Mouse (Mus musculus): ENCODE data around the gene Tpp1. TPM values are rescaled to one million over a fixed set of nuclear protein-coding genes. Genes with fewer than 3 reads are reported as not detected.
"Not testable (repeated sequence)": the region's sequence is repeated elsewhere in the genome, so short reads cannot be mapped to it uniquely, and the experiment has no call there.

Tpp1 gene
- polyA plus RNA-seq, 1 experiment from 2014 or later, result 30.2 TPM

- not testable (repeated sequence) for H3K9me3 ChIP-seq (ENCODE audit: control insufficient read depth, low read length); H3K27ac ChIP-seq (ENCODE audit: low read length); H3K27me3 ChIP-seq (replicated peaks; ENCODE audit: control insufficient read depth, insufficient read depth, low read length); ATAC-seq; H3K36me3 ChIP-seq (ENCODE audit: control insufficient read depth, insufficient read depth)
- H3K9ac ChIP-seq (replicated peaks; ENCODE audit: low read depth, low read length), result peak overlapping the region; percentile 82
- 33% methylated on average over 20 of the region's 20 CpGs for WGBS
- H3K4me1 ChIP-seq (replicated peaks; ENCODE audit: control insufficient read depth, insufficient read depth, low read length), result peaks cover 14% of the 10 kb centered on the region
- H3K4me2 ChIP-seq (ENCODE audit: low read length), result peak overlapping the region; percentile 82
- H3K4me3 ChIP-seq (replicated peaks; ENCODE audit: low read length), result peak overlapping the region; percentile 84
Observed at GRCm38 (mm10) chr7:105743246-105743925, 8.6 kb downstream of the Tpp1 start.

DNA sequence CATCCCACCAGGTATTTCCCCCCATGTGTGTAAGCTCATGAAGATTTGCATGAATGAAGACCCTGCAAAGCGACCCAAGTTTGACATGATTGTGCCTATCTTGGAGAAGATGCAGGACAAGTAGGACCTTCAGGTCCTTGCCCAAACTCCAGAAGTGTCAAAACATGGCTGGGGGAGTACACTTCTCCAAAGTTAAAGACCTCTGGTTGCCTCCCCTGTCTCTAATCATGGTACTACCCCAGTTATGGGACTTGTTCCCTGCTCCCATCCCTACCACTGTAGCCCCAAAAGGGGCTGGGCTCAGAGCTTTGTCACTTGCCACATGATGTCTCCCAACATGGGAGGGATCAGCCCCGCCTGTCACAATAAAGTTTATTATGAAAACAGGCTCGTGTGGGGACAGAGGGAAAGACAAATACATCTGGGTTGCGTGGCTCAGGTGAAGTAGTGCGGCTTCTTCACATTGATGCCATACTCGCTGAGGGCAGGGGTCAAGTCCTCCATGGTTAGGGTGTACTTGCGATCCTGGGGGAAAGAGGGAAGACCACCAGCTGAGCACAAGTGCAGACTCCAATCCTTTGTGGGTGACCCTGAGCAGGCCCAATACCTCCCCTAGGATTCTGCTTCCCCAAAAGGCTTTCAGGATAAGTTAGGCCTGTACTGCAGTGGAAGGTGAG is 9.4 kb downstream of the Tpp1 start:
- H3K27ac ChIP-seq (ENCODE audit: low read length); H3K4me2 ChIP-seq (ENCODE audit: low read length); H3K4me3 ChIP-seq (replicated peaks; ENCODE audit: low read length); ATAC-seq; H3K9ac ChIP-seq (replicated peaks; ENCODE audit: low read depth, low read length); H3K9me3 ChIP-seq (ENCODE audit: control insufficient read depth, low read length); H3K36me3 ChIP-seq (ENCODE audit: control insufficient read depth, insufficient read depth); H3K27me3 ChIP-seq (replicated peaks; ENCODE audit: control insufficient read depth, insufficient read depth, low read length): not testable (repeated sequence)
- H3K4me1 ChIP-seq (replicated peaks; ENCODE audit: control insufficient read depth, insufficient read depth, low read length), result peaks cover 15% of the 10 kb centered on the region
- 83% methylated on average over 7 of the region's 7 CpGs for WGBS

- no peak overlapping the region for H3K9ac ChIP-seq (replicated peaks; ENCODE audit: low read depth, low read length)
- ATAC-seq, result no peak
- H3K27me3 ChIP-seq (replicated peaks; ENCODE audit: control insufficient read depth, insufficient read depth, low read length), result no peaks in the 10 kb centered on the region
- peaks cover 22% of the 10 kb centered on the region for H3K4me1 ChIP-seq (replicated peaks; ENCODE audit: control insufficient read depth, insufficient read depth, low read length)
- no peaks in the 10 kb centered on the region for H3K9me3 ChIP-seq (ENCODE audit: control insufficient read depth, low read length)
- no peak overlapping the region for H3K27ac ChIP-seq (ENCODE audit: low read length)
- no peak overlapping the region for H3K4me3 ChIP-seq (replicated peaks; ENCODE audit: low read length)
- H3K36me3 ChIP-seq (ENCODE audit: control insufficient read depth, insufficient read depth), result 0 out of 2 replicates have a peak, but pooled peaks cover 4% of the 10 kb centered on the region
- H3K4me2 ChIP-seq (ENCODE audit: low read length), result no peak overlapping the region
- 92% methylated on average over 9 of the region's 9 CpGs for WGBS
Observed at GRCm38 (mm10) chr7:105741978-105742377, 10.1 kb downstream of the Tpp1 start.

GRCm38 (mm10) chr7:105740851-105741250 is 11.2 kb downstream of the Tpp1 start:
- H3K9ac ChIP-seq (replicated peaks; ENCODE audit: low read depth, low read length), result no peak overlapping the region
- 0 out of 2 replicates have a peak, but pooled peaks cover 2% of the 10 kb centered on the region for H3K36me3 ChIP-seq (ENCODE audit: control insufficient read depth, insufficient read depth)
- ATAC-seq, result no peak
- H3K27ac ChIP-seq (ENCODE audit: low read length), result no peak overlapping the region
- H3K4me1 ChIP-seq (replicated peaks; ENCODE audit: control insufficient read depth, insufficient read depth, low read length), result peaks cover 22% of the 10 kb centered on the region
- H3K9me3 ChIP-seq (ENCODE audit: control insufficient read depth, low read length), result no peaks in the 10 kb centered on the region
- 81% methylated on average over 6 of the region's 6 CpGs for WGBS
- H3K4me2 ChIP-seq (ENCODE audit: low read length), result no peak overlapping the region
- H3K4me3 ChIP-seq (replicated peaks; ENCODE audit: low read length), result no peak overlapping the region
- H3K27me3 ChIP-seq (replicated peaks; ENCODE audit: control insufficient read depth, insufficient read depth, low read length), result no peaks in the 10 kb centered on the region

DNA sequence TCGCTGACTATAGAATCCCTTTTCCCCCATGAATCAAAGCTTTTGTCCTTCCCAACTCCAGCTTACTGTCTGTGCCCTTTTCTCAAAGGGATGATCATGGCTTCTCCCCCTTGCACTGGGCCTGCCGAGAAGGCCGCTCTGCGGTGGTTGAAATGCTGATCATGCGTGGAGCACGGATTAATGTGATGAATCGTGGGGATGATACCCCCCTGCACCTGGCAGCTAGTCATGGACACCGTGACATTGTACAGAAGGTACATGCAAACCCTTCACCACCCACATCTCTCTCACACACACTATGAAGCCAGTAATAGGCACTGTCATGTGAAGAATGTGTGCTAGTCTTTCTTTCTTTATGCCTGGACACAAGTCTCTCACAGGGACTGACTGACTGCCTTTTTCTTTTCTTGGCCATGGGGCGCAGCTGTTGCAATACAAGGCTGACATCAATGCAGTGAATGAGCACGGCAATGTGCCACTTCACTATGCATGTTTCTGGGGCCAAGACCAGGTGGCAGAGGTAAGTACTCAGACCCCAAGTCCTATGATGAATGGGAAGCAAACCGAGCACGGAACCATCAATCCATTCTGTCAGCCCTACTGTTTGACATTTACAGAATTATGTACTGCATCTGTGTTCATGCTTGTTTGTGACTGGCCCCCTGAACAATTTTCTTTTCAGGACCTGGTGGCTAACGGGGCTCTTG is 11.8 kb downstream of the Tpp1 start:
- Histone ChIP-seq H3K36me3 (ENCODE audit: control insufficient read depth, insufficient read depth) (0 out of 2 replicates have a peak, but pooled peaks cover 2% of the 10 kb centered on the region), H3K4me3 (replicated peaks; ENCODE audit: low read length) (no peak overlapping the region), H3K27ac (ENCODE audit: low read length) (no peak overlapping the region), H3K4me2 (ENCODE audit: low read length) (no peak overlapping the region), H3K9me3 (ENCODE audit: control insufficient read depth, low read length) (no peaks in the 10 kb centered on the region), H3K27me3 (replicated peaks; ENCODE audit: control insufficient read depth, insufficient read depth, low read length) (no peaks in the 10 kb centered on the region), H3K9ac (replicated peaks; ENCODE audit: low read depth, low read length) (no peak overlapping the region), H3K4me1 (replicated peaks; ENCODE audit: control insufficient read depth, insufficient read depth, low read length) (peaks cover 28% of the 10 kb centered on the region)
- ATAC-seq, result no peak
- WGBS, result 88% methylated on average over 13 of the region's 13 CpGs

GRCm38 (mm10) chr7:105738948-105739347 is 13.1 kb downstream of the Tpp1 start:
- Histone ChIP-seq H3K36me3 (ENCODE audit: control insufficient read depth, insufficient read depth) (peaks cover 5% of the 10 kb centered on the region; the same call in 1 of the 2 replicates), H3K4me1 (replicated peaks; ENCODE audit: control insufficient read depth, insufficient read depth, low read length) (peaks cover 29% of the 10 kb centered on the region), H3K27me3 (replicated peaks; ENCODE audit: control insufficient read depth, insufficient read depth, low read length) (no peaks in the 10 kb centered on the region), H3K4me2 (ENCODE audit: low read length) (no peak overlapping the region), H3K9ac (replicated peaks; ENCODE audit: low read depth, low read length) (no peak overlapping the region), H3K4me3 (replicated peaks; ENCODE audit: low read length) (no peak overlapping the region), H3K9me3 (ENCODE audit: control insufficient read depth, low read length) (no peaks in the 10 kb centered on the region), H3K27ac (ENCODE audit: low read length) (peak overlapping the region; percentile 4; the same call in 1 of the 2 replicates)
- WGBS, result 39% methylated on average over 3 of the region's 3 CpGs
- no peak for ATAC-seq

DNA sequence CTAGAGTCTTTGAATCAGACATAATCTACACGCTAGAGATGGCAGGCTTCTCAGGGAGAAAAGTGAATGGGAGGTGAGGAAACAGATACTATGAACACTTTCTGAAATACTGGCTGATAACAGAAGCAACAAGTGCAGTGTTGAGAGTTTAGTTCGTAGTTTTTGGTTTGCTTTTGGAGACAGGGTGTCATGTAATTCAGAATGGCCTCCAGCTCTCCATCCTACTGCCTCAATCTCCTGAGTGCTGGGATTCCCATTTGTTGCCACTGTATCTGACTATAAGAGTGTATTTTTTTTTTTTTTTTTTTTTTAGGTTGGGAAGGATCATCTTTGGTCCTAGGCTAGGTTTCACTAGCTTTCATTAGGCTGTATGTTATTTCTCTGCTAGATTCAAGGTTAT is 13.7 kb downstream of the Tpp1 start:
- 93% methylated on average over 2 of the region's 2 CpGs for WGBS
- no peaks in the 10 kb centered on the region for H3K9me3 ChIP-seq (ENCODE audit: control insufficient read depth, low read length)
- peaks cover 6% of the 10 kb centered on the region; the same call in 1 of the 2 replicates for H3K36me3 ChIP-seq (ENCODE audit: control insufficient read depth, insufficient read depth)
- H3K4me2 ChIP-seq (ENCODE audit: low read length), result no peak overlapping the region
- H3K9ac ChIP-seq (replicated peaks; ENCODE audit: low read depth, low read length), result no peak overlapping the region
- no peak overlapping the region for H3K27ac ChIP-seq (ENCODE audit: low read length)
- ATAC-seq, result no peak
- H3K4me3 ChIP-seq (replicated peaks; ENCODE audit: low read length), result no peak overlapping the region
- H3K27me3 ChIP-seq (replicated peaks; ENCODE audit: control insufficient read depth, insufficient read depth, low read length), result no peaks in the 10 kb centered on the region
- peaks cover 25% of the 10 kb centered on the region for H3K4me1 ChIP-seq (replicated peaks; ENCODE audit: control insufficient read depth, insufficient read depth, low read length)

- WGBS, result 36% methylated on average over 3 of the region's 3 CpGs
- peaks cover 22% of the 10 kb centered on the region for H3K4me1 ChIP-seq (replicated peaks; ENCODE audit: control insufficient read depth, insufficient read depth, low read length)
- H3K9me3 ChIP-seq (ENCODE audit: control insufficient read depth, low read length), result no peaks in the 10 kb centered on the region
- no peaks in the 10 kb centered on the region for H3K27me3 ChIP-seq (replicated peaks; ENCODE audit: control insufficient read depth, insufficient read depth, low read length)
- H3K9ac ChIP-seq (replicated peaks; ENCODE audit: low read depth, low read length), result no peak overlapping the region; the same call in 1 of the 2 replicates
- peak overlapping the region; percentile 83 for H3K4me3 ChIP-seq (replicated peaks; ENCODE audit: low read length)
- no peak for ATAC-seq
- H3K36me3 ChIP-seq (ENCODE audit: control insufficient read depth, insufficient read depth), result peaks cover 8% of the 10 kb centered on the region; the same call in 1 of the 2 replicates
- peak overlapping the region; percentile 87 for H3K4me2 ChIP-seq (ENCODE audit: low read length)
- H3K27ac ChIP-seq (ENCODE audit: low read length), result no peak overlapping the region
Observed at GRCm38 (mm10) chr7:105737648-105738047, 14.4 kb downstream of the Tpp1 start.

DNA sequence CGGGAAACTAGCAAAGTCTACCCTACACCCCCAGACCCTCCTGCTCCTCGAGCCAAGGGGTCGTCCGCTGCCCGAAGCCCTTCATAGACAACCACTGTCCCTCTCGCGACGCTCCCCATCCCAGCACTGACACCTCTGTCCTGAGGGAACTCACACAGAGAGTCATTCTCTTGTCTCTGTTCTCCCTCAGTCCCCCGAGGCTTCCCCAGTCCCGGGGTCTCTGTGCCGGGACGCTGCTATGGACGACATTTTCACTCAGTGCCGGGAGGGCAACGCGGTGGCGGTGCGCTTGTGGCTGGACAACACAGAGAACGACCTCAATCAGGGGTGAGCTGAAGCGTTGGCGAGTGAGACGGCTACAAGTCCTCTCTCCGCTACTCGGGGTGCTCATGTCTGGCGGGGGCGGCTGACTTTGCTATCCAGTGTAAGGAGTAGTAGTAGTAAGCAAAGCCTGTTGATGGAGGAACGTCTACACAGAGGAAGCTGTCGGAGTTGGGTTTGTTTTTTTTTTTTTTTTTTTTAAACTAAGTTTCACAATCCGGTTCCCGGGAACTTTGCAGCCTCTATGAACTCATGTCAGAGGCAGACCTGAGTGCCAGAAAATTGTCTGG is 15.0 kb downstream of the Tpp1 start, which contains the start of gene Rrp8:
Rrp8 (minus strand) TSS at position 475 of the 611 bp plus-strand sequence.
- H3K4me1 ChIP-seq (replicated peaks; ENCODE audit: control insufficient read depth, insufficient read depth, low read length), result peaks cover 22% of the 10 kb centered on the region
- no peaks in the 10 kb centered on the region for H3K9me3 ChIP-seq (ENCODE audit: control insufficient read depth, low read length)
- peak within 1 kb of the TSS; percentile 87 for H3K4me2 ChIP-seq (ENCODE audit: low read length)
- ATAC-seq, result peak; percentile 5; the same call in 1 of the 2 replicates
- under 1% methylated on average over 30 of the region's 30 CpGs for whole genome bisulfite sequencing
- peaks cover 11% of the 10 kb centered on the region for H3K36me3 ChIP-seq (ENCODE audit: control insufficient read depth, insufficient read depth)
- peak within 1 kb of the TSS; percentile 85 for H3K9ac ChIP-seq (replicated peaks; ENCODE audit: low read depth, low read length)
- H3K4me3 ChIP-seq (replicated peaks; ENCODE audit: low read length), result peak within 1 kb of the TSS; percentile 83
- H3K27ac ChIP-seq (ENCODE audit: low read length), result peak within 1 kb of the TSS; percentile 62
- H3K27me3 ChIP-seq (replicated peaks; ENCODE audit: control insufficient read depth, insufficient read depth, low read length), result no peaks in the 10 kb centered on the region
